Mouse (Mus musculus) ES-Bruce4 (cell line): Measurements from ENCODE around the gene Suds3.

Source experiments
- CTCF ChIP-seq: IDR thresholded peaks from one replicate; pipeline ENCODE4 v1.8.1; 2011; ENCODE audit warnings: low read depth, low read length
- EP300 ChIP-seq: IDR thresholded peaks from 2 replicates; pipeline ENCODE4 v1.6.1; 2011; ENCODE audit warnings: low read depth, low read length; ENCODE audit not compliant: insufficient read depth
- POLR2A ChIP-seq: IDR thresholded peaks from one replicate; pipeline ENCODE4 v1.8.1; 2011; ENCODE audit warnings: low read length; ENCODE audit not compliant: insufficient read depth

- TF ChIP-seq CTCF (no peak), EP300 (no peak), POLR2A (no peak)
Observed at GRCm38 (mm10) chr5:117120489-117121466, 4.9 kb upstream of the Suds3 start.
